ENCODE assay signal across 8 mouse cellular contexts in genomic region chr11:50826214-50826613, GRCm38 (mm10). TPM values are rescaled to one million over a fixed set of nuclear protein-coding genes. Genes with fewer than 3 reads are reported as not detected.
DNase-seq lines count a peak whose midpoint lies in the region; ATAC-seq and TF ChIP-seq lines count a peak whose summit lies in the region.

No protein-coding gene starts in this region.

- H3K27ac ChIP-seq in layer of hippocampus, adult 2 months = no peak overlapping the region
- no peak overlapping the region for H3K27ac ChIP-seq in forebrain, embryonic 11.5 days (ENCODE audit: low read depth, low read length)
- H3K27ac ChIP-seq in kidney, postnatal 0 days = no peak overlapping the region
- H3K27ac ChIP-seq in neural tube, embryonic 14.5 days (ENCODE audit: low read depth, low read length) = no peak overlapping the region

- no peaks in the 10 kb centered on the region for H3K9me3 ChIP-seq in forebrain, embryonic 11.5 days (ENCODE audit: control insufficient read depth, low read length)
- no peaks in the 10 kb centered on the region for H3K9me3 ChIP-seq in kidney, postnatal 0 days (replicated peaks; ENCODE audit: low read length)
- H3K9me3 ChIP-seq in neural tube, embryonic 14.5 days (ENCODE audit: control insufficient read depth, low read length) = no peaks in the 10 kb centered on the region

- H3K4me1 ChIP-seq in forebrain, embryonic 11.5 days (replicated peaks; ENCODE audit: control insufficient read depth, insufficient read depth, low read length) = peaks cover 4% of the 10 kb centered on the region; the same call in 1 of the 2 replicates
- H3K4me1 ChIP-seq in kidney, postnatal 0 days (replicated peaks; ENCODE audit: insufficient read depth, low read length) = peaks cover 4% of the 10 kb centered on the region; the same call in 1 of the 2 replicates
- H3K4me1 ChIP-seq in neural tube, embryonic 14.5 days (ENCODE audit: control insufficient read depth, insufficient read depth, low read length) = peaks cover 7% of the 10 kb centered on the region; the same call in 1 of the 2 replicates

- no peak for TF ChIP-seq CTCF in layer of hippocampus, adult 2 months (conservative IDR thresholded peaks at IDR 0.05)
- TF ChIP-seq CTCF in kidney, postnatal 0 days (IDR thresholded peaks at IDR 0.05; ENCODE audit: low read depth) = no peak

- peak overlapping the region; percentile 69; the same call in 1 of the 2 replicates for H3K4me3 ChIP-seq in layer of hippocampus, adult 2 months
- H3K4me3 ChIP-seq in forebrain, embryonic 11.5 days (ENCODE audit: low read depth, low read length) = peak overlapping the region; percentile 78
- no peak overlapping the region for H3K4me3 ChIP-seq in kidney, postnatal 0 days (replicated peaks; ENCODE audit: low read depth, low read length)
- H3K4me3 ChIP-seq in neural tube, embryonic 14.5 days (ENCODE audit: low read depth, low read length) = peak overlapping the region; percentile 83

- no peak for DNase-seq in layer of hippocampus, adult 2 months (ENCODE audit: low spot score in 2 of 2)
- DNase-seq in layer of hippocampus, adult 11-12 months (ENCODE audit: low spot score) = no peak
- no peak for DNase-seq in forebrain, embryonic 11.5 days (ENCODE audit: low spot score)
- no peak for DNase-seq in kidney, postnatal 0 days (ENCODE audit: low spot score)
- DNase-seq in embryo, embryonic 10.5 days (ENCODE audit: low spot score) = no peak
- no peak for DNase-seq in ovary, adult 18-20 months (ENCODE audit: low spot score)
- DNase-seq in lung, adult 18-20 months = no peak

- WGBS in forebrain, embryonic 11.5 days = 79% methylated on average over 2 of the region's 2 CpGs
- 40% methylated on average over 2 of the region's 2 CpGs for WGBS in kidney, postnatal 0 days
- 56% methylated on average over 2 of the region's 2 CpGs for WGBS in neural tube, embryonic 14.5 days

- no peaks in the 10 kb centered on the region for H3K27me3 ChIP-seq in forebrain, embryonic 11.5 days (ENCODE audit: control insufficient read depth, insufficient read depth, low read length)
- H3K27me3 ChIP-seq in kidney, postnatal 0 days (ENCODE audit: insufficient read depth, low read length) = no peaks in the 10 kb centered on the region
- no peaks in the 10 kb centered on the region for H3K27me3 ChIP-seq in neural tube, embryonic 14.5 days (ENCODE audit: control insufficient read depth, insufficient read depth, low read length)

- ATAC-seq in forebrain, embryonic 11.5 days (replicated peaks; ENCODE audit: low FRiP score) = no peak
- no peak for ATAC-seq in kidney, postnatal 0 days (replicated peaks; ENCODE audit: low FRiP score, low read depth)
- no peak for ATAC-seq in neural tube, embryonic 14.5 days (ENCODE audit: low read depth)

- H3K4me2 ChIP-seq in forebrain, embryonic 11.5 days (ENCODE audit: low read depth, low read length, severe bottlenecking) = peak overlapping the region; percentile 88; the same call in 1 of the 2 replicates
- 0 out of 2 replicates have a peak overlapping the region, but pooled peaks have one; percentile 3 for H3K4me2 ChIP-seq in kidney, postnatal 0 days (ENCODE audit: low read length)
- H3K4me2 ChIP-seq in neural tube, embryonic 14.5 days (ENCODE audit: low read depth, low read length) = peak overlapping the region; percentile 81

- H3K36me3 ChIP-seq in forebrain, embryonic 11.5 days (ENCODE audit: control insufficient read depth, insufficient read depth, low read length) = peaks cover 16% of the 10 kb centered on the region
- peaks cover 8% of the 10 kb centered on the region; the same call in 1 of the 2 replicates for H3K36me3 ChIP-seq in kidney, postnatal 0 days (ENCODE audit: insufficient read depth, low read length)
- H3K36me3 ChIP-seq in neural tube, embryonic 14.5 days (ENCODE audit: control insufficient read depth, insufficient read depth, low read length) = peaks cover 32% of the 10 kb centered on the region; the same call in 1 of the 2 replicates

- peak overlapping the region; percentile 85; the same call in 1 of the 2 replicates for H3K9ac ChIP-seq in forebrain, embryonic 11.5 days (ENCODE audit: low read length)
- no peak overlapping the region for H3K9ac ChIP-seq in kidney, postnatal 0 days (ENCODE audit: low read depth, low read length)
- no peak overlapping the region for H3K9ac ChIP-seq in neural tube, embryonic 14.5 days (replicated peaks; ENCODE audit: low read depth, low read length)

RNA-seq across cellular contexts. Expression of gene Zfp354c, which starts 1.3 kb away (rescaled TPM):
- 10 to 100 TPM; 40.8 to 49.6 TPM for total RNA-seq in layer of hippocampus, adult 2 months (2021)
- 37.7 and 41.7 TPM in 2 replicates for polyA plus RNA-seq in forebrain, embryonic 11.5 days (2014; fragmentation: Nextera tagmentation; extraction: Ambion mirVana)
- 12.8 and 13.1 TPM in 2 replicates for polyA plus RNA-seq in kidney, postnatal 0 days (2015; fragmentation: Nextera tagmentation; extraction: Ambion mirVana)
- 72.1 and 81.7 TPM in 2 replicates for polyA plus RNA-seq in neural tube, embryonic 14.5 days (2014; fragmentation: Nextera tagmentation; extraction: Ambion mirVana)

RNA-seq across cellular contexts. Expression of gene Zfp879, which starts 15.1 kb away (rescaled TPM):
- 1 to 10 TPM; 4.0 to 4.1 TPM for total RNA-seq in layer of hippocampus, adult 2 months (2021)
- polyA plus RNA-seq in forebrain, embryonic 11.5 days (2014; fragmentation: Nextera tagmentation; extraction: Ambion mirVana) = 0.79 and 1.3 TPM in 2 replicates
- 0.70 and 0.82 TPM in 2 replicates for polyA plus RNA-seq in kidney, postnatal 0 days (2015; fragmentation: Nextera tagmentation; extraction: Ambion mirVana)
- polyA plus RNA-seq in neural tube, embryonic 14.5 days (2014; fragmentation: Nextera tagmentation; extraction: Ambion mirVana) = 1.4 and 2.3 TPM in 2 replicates

RNA-seq across cellular contexts. Expression of gene Grm6, which starts 24.3 kb away (rescaled TPM):
- total RNA-seq in layer of hippocampus, adult 2 months (2021) = not detected
- not detected in 2 replicates for polyA plus RNA-seq in forebrain, embryonic 11.5 days (2014; fragmentation: Nextera tagmentation; extraction: Ambion mirVana)
- not detected in 2 replicates for polyA plus RNA-seq in kidney, postnatal 0 days (2015; fragmentation: Nextera tagmentation; extraction: Ambion mirVana)
- polyA plus RNA-seq in neural tube, embryonic 14.5 days (2014; fragmentation: Nextera tagmentation; extraction: Ambion mirVana) = not detected in 2 replicates

Comparison
In these comparisons a context has a peak if more than half of its experiments do, and no peak if none do; other contexts are left out.
1. H3K4me2 ChIP-seq: peak in every context shown above with its lines; median percentile 88 in forebrain, embryonic 11.5 days; 81 in neural tube, embryonic 14.5 days; 3 in kidney, postnatal 0 days.